Mouse (Mus musculus) forebrain, postnatal 0 days (tissue): ENCODE measurements at regions not wholly inside any gene's neighbourhood (a gene's known extent, or its start where the extent isn't known, plus 50 kb on each side); places are given as distances from the start of the nearest gene placed in this dataset.

Source experiments
- ATAC-seq: fragments of 200-750 bp; cut with Nextera tagmentation; 2 replicates; pipeline ENCODE4 v1.8.0; 2017; ENCODE audit warnings: mild to moderate bottlenecking, moderate library complexity
- DNase-seq: peaks from one replicate; pipeline ENCODE4 v3.0.0-alpha.2; 2015
- H3K27ac ChIP-seq: fragments of 300-500 bp; sonication (generic); 2 replicates; pipeline ENCODE4 v1.5.1; 2014; ENCODE audit warnings: low read depth, mild to moderate bottlenecking, antibody characterized with exemption, low read length, moderate library complexity, mixed read lengths
- H3K27me3 ChIP-seq: fragments of 300-500 bp; sonication (generic); 2 replicates; pipeline ENCODE4 v1.6.1; 2014; ENCODE audit warnings: mild to moderate bottlenecking, low read length, mixed read lengths; ENCODE audit not compliant: insufficient read depth
- H3K36me3 ChIP-seq: fragments of 300-500 bp; sonication (generic); 2 replicates; pipeline ENCODE4 v1.6.1; 2014; ENCODE audit warnings: mild to moderate bottlenecking, moderate library complexity; ENCODE audit not compliant: insufficient read depth
- H3K4me1 ChIP-seq: fragments of 300-500 bp; sonication (generic); 2 replicates; pipeline ENCODE4 v1.6.1; 2014; ENCODE audit warnings: antibody characterized with exemption; ENCODE audit not compliant: insufficient read depth
- H3K4me2 ChIP-seq: fragments of 300-500 bp; sonication (generic); 2 replicates; pipeline ENCODE4 v1.6.1; 2014; ENCODE audit warnings: low read depth, mild to moderate bottlenecking, moderate library complexity
- H3K4me3 ChIP-seq: fragments of 300-500 bp; sonication (generic); 2 replicates; pipeline ENCODE4 v1.5.1; 2014; ENCODE audit warnings: low read depth, low read length, mixed read lengths
- H3K9ac ChIP-seq: fragments of 300-500 bp; sonication (generic); 2 replicates; pipeline ENCODE4 v1.6.1; 2014; ENCODE audit warnings: mild to moderate bottlenecking
- H3K9me3 ChIP-seq: fragments of 300-500 bp; sonication (generic); 2 replicates; pipeline ENCODE4 v1.6.1; 2016; ENCODE audit warnings: low read length
- CTCF ChIP-seq: sonication (generic); IDR thresholded peaks from 2 replicates; pipeline ENCODE4 v1.5.1; 2016; ENCODE audit warnings: antibody characterized with exemption, control low read depth, low read depth
- WGBS: fragments of 180-500 bp; shearing (Covaris S2); extraction: QIAGEN DNeasy Blood & Tissue Kit; methylation state at CpG from one replicate; pipeline ENCODE4 v1.1.7; 2014; 5-methylcytosine and 5-hydroxymethylcytosine counted together

DNA sequence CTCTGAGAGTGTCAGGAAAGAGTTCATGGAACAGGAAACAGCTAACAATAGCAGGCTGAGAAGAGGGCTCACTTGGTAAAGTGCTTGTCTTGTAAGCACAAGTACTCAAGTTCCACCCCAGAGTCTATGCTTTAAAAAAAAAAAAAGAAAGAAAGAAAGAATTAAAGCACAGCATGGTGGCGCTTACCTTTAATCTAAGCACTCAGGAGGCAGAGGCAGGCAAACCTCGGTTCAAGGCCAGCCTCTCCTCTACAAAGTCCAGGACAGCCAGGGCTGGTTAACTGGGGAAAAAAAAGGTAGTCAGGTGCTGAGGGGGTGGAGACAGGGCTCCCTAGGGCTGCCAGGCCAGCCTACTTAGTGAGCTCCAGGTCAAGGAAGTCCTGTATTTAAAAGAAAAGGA is 119.1 kb downstream of the Tbx4 start:
- no peaks in the 10 kb centered on the region for H3K36me3 ChIP-seq
- no peaks in the 10 kb centered on the region for H3K4me1 ChIP-seq
- H3K27ac ChIP-seq: no peak overlapping the region
- no peaks in the 10 kb centered on the region for H3K9me3 ChIP-seq
- ATAC-seq: no peak
- H3K4me3 ChIP-seq: no peak overlapping the region
- DNase-seq: no peak
- no peak for TF ChIP-seq CTCF
- WGBS: 82% methylated on average over 2 of the region's 2 CpGs
- no peaks in the 10 kb centered on the region for H3K27me3 ChIP-seq
- H3K9ac ChIP-seq: no peak overlapping the region
- no peak overlapping the region for H3K4me2 ChIP-seq

DNA sequence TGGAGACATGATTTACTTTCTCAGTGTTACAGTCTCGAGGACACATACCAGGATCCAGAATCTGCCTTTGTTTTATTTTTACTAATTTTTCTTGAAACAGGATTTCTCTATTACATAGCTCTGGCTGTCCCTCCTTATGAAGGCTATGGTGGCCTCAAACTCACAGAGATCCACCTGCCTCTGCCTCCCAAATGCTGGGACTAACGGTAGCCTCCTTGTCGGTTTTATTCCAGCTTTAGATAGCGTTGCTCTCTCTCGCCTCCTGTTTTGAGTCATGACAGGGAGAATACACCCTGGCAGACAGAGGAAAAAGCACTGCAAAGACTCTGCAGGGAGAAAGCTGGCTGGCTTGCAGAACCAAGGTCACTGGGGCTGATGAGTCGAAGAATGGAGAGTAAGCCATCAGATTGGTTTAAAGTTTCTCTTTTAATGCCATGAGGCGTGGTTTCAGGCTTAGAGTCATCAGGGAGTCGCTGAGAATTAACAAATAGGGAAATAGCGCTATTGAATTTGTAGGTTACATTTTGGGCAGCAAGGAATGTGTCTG is 119.8 kb downstream of the Tbx4 start:
- no peak for TF ChIP-seq CTCF
- ATAC-seq (no peak), DNase-seq (no peak)
- no peaks in the 10 kb centered on the region for H3K4me1 ChIP-seq
- no peak overlapping the region for H3K9ac ChIP-seq
- H3K36me3 ChIP-seq: no peaks in the 10 kb centered on the region
- no peaks in the 10 kb centered on the region for H3K9me3 ChIP-seq
- H3K27ac ChIP-seq: no peak overlapping the region
- no peak overlapping the region for H3K4me2 ChIP-seq
- no peak overlapping the region for H3K4me3 ChIP-seq
- 87% methylated on average over 9 of the region's 9 CpGs for WGBS
- H3K27me3 ChIP-seq: no peaks in the 10 kb centered on the region

DNA sequence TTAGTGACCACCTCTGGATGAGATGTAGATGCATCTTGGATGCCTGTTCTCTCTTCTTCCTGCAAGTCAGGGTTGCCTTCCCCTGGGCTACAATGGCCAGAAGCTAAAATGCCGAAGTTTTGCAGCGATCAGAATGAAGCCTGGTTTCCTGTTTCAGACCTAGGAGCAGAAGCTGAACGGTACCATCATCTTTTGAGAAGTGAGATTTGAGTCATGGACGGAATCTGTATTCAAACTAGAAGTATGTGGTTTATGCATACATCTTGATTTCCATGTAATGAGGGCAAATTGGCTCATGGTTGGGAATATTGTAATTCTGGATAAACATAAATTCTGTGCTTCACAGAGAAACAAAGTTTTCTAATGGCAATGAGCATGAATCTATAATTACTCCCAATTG is 120.6 kb downstream of the Tbx4 start:
- no peak for TF ChIP-seq CTCF
- WGBS: 80% methylated on average over 4 of the region's 4 CpGs
- ATAC-seq: no peak
- Histone ChIP-seq H3K4me1 (no peaks in the 10 kb centered on the region), H3K9ac (no peak overlapping the region), H3K9me3 (no peaks in the 10 kb centered on the region), H3K4me2 (no peak overlapping the region), H3K4me3 (no peak overlapping the region), H3K36me3 (no peaks in the 10 kb centered on the region), H3K27me3 (no peaks in the 10 kb centered on the region), H3K27ac (no peak overlapping the region)
- no peak for DNase-seq
